Mouse (Mus musculus): ENCODE data around the gene Stat4.

- TF ChIP-seq POLR2A (IDR thresholded peaks at IDR 0.05; ENCODE audit: insufficient read length, low read depth): no peak
- no peak for TF ChIP-seq CEBPB (IDR thresholded peaks at IDR 0.05; ENCODE audit: insufficient read depth, poor library complexity, severe bottlenecking)
- no peak for TF ChIP-seq E2F4 (IDR thresholded peaks at IDR 0.05; ENCODE audit: insufficient read depth)
- TF ChIP-seq MAX (IDR thresholded peaks at IDR 0.05; ENCODE audit: low read depth): no peak
- no peak for TF ChIP-seq POLR2AphosphoS2 (IDR thresholded peaks at IDR 0.05; ENCODE audit: insufficient read length, low read depth)
- no peak for TF ChIP-seq MYOG (IDR thresholded peaks at IDR 0.05; ENCODE audit: control insufficient read depth in 1 of 3, insufficient read depth in 1 of 3, insufficient read length in 2 of 3, low read depth in 2 of 3)
- TF ChIP-seq USF1 (IDR thresholded peaks at IDR 0.05; ENCODE audit: low read depth): no peak
Observed at GRCm38 (mm10) chr1:52107206-52107605, 120.3 kb downstream of the Stat4 start.

Data from myocyte (in vitro differentiated cells).